Mouse (Mus musculus) left cerebral cortex, adult 2 months (tissue): ENCODE measurements around the gene Cldn5. TPM values are rescaled to one million over a fixed set of nuclear protein-coding genes. Genes with fewer than 3 reads are reported as not detected.
A peak's percentile ranks its signal among the peaks of the same experiment; 100 is the strongest.

Experiments used
- DNase-seq, 2 experiments: peaks; one replicate each; pipeline ENCODE4 v3.0.0; 2021 to 2022; ENCODE audit warnings: low spot score in 2 of 2, mixed read lengths in 1 of 2; ENCODE audit errors: extremely low spot score in 1 of 2
- H3K27ac ChIP-seq: fragments of 200-600 bp; 2 replicates; pipeline ENCODE4 v1.8.1; 2022
- H3K4me3 ChIP-seq: fragments of 200-600 bp; 2 replicates; pipeline ENCODE4 v1.8.1; 2022
- CTCF ChIP-seq: fragments of 200-600 bp; IDR thresholded peaks from 2 replicates; pipeline ENCODE4 v1.8.1; 2022; ENCODE audit warnings: antibody characterized with exemption, mild to moderate bottlenecking, moderate library complexity
- intact Hi-C: fragments of 180-260 bp; cut with DNase I; formaldehyde crosslinking; loops from one replicate; pipeline ENCODE4 v1.15.1; 2025
- long read RNA-seq, 2 experiments: library from polyadenylated mRNA; stranded (forward); transcript quantifications; one replicate each; pipeline ENCODE4 v2.0.0; 2021; ENCODE audit warnings: borderline mapping rate in 2 of 2
- total RNA-seq, 2 experiments: library from RNA; stranded (reverse); gene quantifications; 2 replicates each; pipeline ENCODE4 v1.2.3; 2021

Gene Cldn5
- total RNA-seq = 10 to 100 TPM; 36.2 to 48.3 TPM
- long read RNA-seq, experiment 1, transcript Cldn5-201 (1 exons, 1,416 nt) = major isoform, 165 of 166 reads
- long read RNA-seq, experiment 1, partial matches to known transcripts = 0 of 166 reads
- long read RNA-seq, experiment 1, other reads (novel, unspliced or antisense) = 1 of 166 reads
- long read RNA-seq, experiment 2, transcript Cldn5-201 (1 exons, 1,416 nt) = major isoform, 89 of 89 reads
- long read RNA-seq, experiment 2, partial matches to known transcripts = 0 of 89 reads
- long read RNA-seq, experiment 2, other reads (novel, unspliced or antisense) = 0 of 89 reads

- no peak for TF ChIP-seq CTCF
- intact Hi-C loops = no loop called here
- DNase-seq = no peak
- Histone ChIP-seq H3K27ac (peak within 1 kb of the TSS; percentile 63), H3K4me3 (peak within 1 kb of the TSS; percentile 37)
These were observed at the start of gene Cldn5 for GRCm38 (mm10) chr16:18776556-18777100. Gene Cldn5, plus strand, starts transcription at chr16:18776847.

DNA sequence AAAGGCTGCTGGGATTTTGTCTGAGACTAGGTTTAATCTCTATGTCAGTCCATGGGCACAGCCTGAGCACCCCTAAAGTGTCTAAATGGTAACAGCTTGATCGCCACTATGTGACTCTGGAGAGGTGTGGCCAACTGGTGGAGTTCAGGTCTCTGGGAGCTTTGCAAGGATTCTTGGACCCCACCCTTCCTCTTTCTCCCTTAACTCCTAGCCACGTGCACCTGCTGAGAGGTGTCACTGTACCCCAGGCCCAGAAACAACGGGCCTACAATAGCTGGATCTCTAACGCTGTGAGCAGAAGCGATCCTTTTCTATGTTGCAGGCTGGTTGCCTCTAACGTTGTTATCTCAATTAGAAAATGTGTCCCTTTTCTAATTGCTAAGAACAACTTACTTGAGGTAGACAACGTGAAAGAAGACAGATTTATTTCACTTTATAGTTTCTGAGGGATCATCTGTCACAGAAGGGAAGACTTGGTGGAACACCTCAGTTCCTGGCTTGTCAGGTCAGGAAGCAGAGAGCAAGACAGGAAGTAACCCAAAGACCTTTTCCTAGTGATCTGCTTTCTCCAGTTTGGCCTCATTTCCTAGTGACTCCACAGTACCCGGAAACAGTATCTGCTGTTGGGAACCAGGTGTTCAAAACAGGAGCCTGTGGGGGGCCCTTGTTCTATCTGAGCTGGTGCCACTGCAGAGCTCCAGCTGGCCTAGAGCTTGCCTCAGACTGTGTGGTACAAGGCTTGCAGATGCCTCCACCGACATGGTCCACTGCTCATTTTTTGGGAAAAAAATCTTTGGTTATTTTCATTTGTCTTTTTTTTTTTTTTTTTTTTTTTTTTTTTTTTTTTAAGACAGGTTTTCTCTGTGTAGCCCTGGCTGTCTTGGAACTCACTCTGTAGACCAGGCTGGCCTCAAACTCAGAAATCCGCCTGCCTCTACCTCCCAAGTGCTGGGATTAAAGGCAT, 48.8 kb upstream of the Cldn5 start:
- H3K27ac ChIP-seq = no peak overlapping the region
- intact Hi-C loops = no loop called here
- DNase-seq = no peak
- no peak overlapping the region for H3K4me3 ChIP-seq
- no peak for TF ChIP-seq CTCF

- TF ChIP-seq CTCF = no peak
- DNase-seq = no peak
- no peak overlapping the region for H3K27ac ChIP-seq
- H3K4me3 ChIP-seq = no peak overlapping the region
- intact Hi-C loops = no loop called here
These were observed 47.5 kb upstream of the Cldn5 start for GRCm38 (mm10) chr16:18729185-18729584.

GRCm38 (mm10) chr16:18730640-18731039, 46.0 kb upstream of the Cldn5 start:
- intact Hi-C loops = no loop called here
- DNase-seq = no peak
- no peak for TF ChIP-seq CTCF

DNA sequence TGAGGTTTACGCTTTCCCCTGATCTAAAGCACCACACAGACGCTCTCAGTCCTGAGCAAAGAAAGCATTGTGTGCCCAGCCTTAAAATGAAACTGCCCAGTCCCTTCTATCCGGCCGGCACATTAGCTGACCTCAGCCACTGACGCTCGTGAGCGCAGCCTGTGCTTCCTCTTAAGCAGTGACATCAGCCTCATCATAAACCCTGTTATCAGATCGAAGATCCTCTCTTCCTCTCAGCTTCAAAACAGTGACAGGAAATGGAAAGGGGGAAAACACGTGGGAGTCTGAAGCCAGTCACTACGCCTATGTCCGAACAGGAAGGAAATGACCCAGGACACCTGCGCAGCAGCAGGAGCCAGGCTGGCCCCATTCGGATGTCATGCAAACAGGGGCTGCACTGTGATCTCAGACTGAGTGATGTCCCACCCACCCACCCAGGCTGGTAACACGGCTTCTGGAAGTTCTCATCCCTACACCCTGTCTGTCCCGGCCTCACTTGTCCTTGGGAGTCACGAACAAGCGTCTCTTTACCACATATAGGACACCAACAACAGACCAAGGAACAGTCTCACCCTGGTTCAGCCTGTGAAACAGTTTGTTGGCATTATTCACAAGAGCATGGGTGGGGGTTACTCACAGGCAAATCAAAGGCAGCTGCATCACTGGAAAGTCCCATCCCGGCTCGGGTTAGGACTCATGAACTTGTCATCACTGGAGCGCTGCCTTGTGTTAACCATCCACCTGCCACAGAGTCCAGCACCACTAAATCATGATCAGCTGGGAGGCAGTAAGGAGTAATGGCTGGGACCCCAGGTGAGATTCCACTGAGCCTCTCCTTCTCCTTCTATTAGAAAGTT, 43.3 kb upstream of the Cldn5 start:
- TF ChIP-seq CTCF = no peak
- H3K27ac ChIP-seq = peak overlapping the region; percentile 26; the same call in 1 of the 2 replicates
- intact Hi-C loops = no loop called here
- 0 out of 2 replicates have a peak overlapping the region, but pooled peaks have one; percentile 18 for H3K4me3 ChIP-seq
- no peak for DNase-seq

More at GRCm38 (mm10) chr16:18730640-18731039, 46.0 kb upstream of the Cldn5 start:
- Histone ChIP-seq H3K27ac (no peak overlapping the region), H3K4me3 (no peak overlapping the region)

DNA sequence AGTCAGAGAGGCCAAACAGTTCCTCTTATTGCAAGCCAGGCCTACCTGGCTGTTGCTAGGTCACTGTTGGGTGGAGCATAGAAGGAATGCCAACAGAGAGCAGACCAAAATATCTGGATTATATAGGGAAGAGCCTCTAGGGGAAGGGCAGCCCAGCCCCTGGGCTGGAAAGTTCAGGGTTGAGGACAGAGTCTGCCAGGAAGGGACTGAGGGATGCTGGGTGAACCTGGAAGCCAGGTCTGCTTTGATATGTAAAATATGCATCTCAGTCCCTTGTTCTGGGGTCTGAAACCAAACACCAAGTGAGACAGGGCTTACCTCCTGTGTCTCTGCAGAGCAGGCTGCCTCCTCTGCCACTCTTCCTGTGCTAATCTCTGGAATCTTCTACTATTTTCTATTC, 38.3 kb upstream of the Cldn5 start:
- no peak for TF ChIP-seq CTCF
- DNase-seq = no peak
- H3K4me3 ChIP-seq = no peak overlapping the region
- intact Hi-C loops = no loop called here
- no peak overlapping the region for H3K27ac ChIP-seq

GRCm38 (mm10) chr16:18746268-18747122, 30.2 kb upstream of the Cldn5 start:
- Histone ChIP-seq H3K4me3 (no peak overlapping the region), H3K27ac (no peak overlapping the region)
- intact Hi-C loops = no loop called here
- no peak for DNase-seq
- TF ChIP-seq CTCF = no peak

DNA sequence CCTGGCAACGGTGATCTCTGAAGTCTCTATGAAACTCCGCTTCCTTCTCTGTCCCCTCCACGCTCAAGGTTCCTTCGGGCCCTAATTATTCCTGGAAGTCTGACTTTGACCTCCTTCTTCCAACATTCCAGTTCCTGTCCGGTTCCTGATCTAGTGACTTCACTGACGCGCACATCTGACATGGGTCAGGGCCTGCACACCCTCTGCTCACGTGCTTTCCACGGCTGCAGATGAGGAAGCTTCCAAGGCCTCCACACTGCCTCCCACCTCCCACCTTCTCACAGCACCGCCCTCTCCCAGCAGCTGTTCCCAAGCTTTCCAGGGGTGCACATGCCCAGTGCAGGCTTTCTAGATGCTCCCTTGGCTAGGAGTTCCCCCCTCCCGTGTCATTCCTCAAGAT, 25.5 kb upstream of the Cldn5 start:
- TF ChIP-seq CTCF = no peak
- intact Hi-C loops = no loop called here
- no peak overlapping the region for H3K4me3 ChIP-seq
- DNase-seq = no peak
- H3K27ac ChIP-seq = no peak overlapping the region

GRCm38 (mm10) chr16:18751885-18752499, 24.7 kb upstream of the Cldn5 start:
- Histone ChIP-seq H3K4me3 (no peak overlapping the region), H3K27ac (no peak overlapping the region)
- TF ChIP-seq CTCF = no peak
- intact Hi-C loops = no loop called here
- DNase-seq = no peak

DNA sequence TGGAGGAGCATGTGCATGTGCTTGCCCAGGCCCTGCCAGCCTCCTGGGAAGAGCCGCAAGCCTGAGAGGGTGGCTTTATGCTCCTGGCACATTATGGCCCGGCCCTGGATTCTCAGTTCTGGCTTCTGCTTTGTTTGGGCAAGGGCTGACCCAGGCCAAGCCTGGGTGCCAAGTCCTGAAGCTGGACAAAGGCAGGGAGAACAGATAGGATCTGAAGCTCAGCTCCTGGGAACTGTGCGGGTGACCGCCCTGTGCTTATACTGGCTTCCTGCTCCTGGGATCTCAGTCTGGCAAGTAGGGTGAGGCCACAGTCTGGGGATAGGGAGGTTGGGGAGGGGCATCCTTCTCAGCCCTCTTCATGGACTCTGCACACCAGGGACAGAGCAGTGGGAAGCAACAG, 14.9 kb upstream of the Cldn5 start:
- TF ChIP-seq CTCF = no peak
- H3K27ac ChIP-seq = no peak overlapping the region
- intact Hi-C loops = no loop called here
- H3K4me3 ChIP-seq = no peak overlapping the region
- no peak for DNase-seq
